Mouse (Mus musculus) bone marrow macrophage, adult 2 months (primary cell): ENCODE measurements at regions not wholly inside any gene's neighbourhood (a gene's known extent, or its start where the extent isn't known, plus 50 kb on each side); places are given as distances from the start of the nearest gene placed in this dataset.

Source experiments
- CTCF ChIP-seq: IDR thresholded peaks from 2 replicates; pipeline ENCODE4 v1.5.1; 2012; ENCODE audit warnings: low read depth, mild to moderate bottlenecking, low read length, moderate library complexity
- POLR2A ChIP-seq: IDR thresholded peaks from 2 replicates; pipeline ENCODE4 v1.6.1; 2012; ENCODE audit warnings: mild to moderate bottlenecking, low read depth, low read length, borderline replicate concordance

GRCm38 (mm10) chr3:38144650-38145049, 340.0 kb downstream of the Ankrd50 start:
- TF ChIP-seq CTCF (no peak), POLR2A (no peak)
